Mouse (Mus musculus) kidney, postnatal 0 days (tissue): Measurements from ENCODE around the gene Ppfibp1. TPM values are rescaled to one million over a fixed set of nuclear protein-coding genes. Genes with fewer than 3 reads are reported as not detected.
A peak's percentile ranks its signal among the peaks of the same experiment; 100 is the strongest.

Source experiments
- ATAC-seq: fragments of 200-750 bp; cut with Nextera tagmentation; replicated peaks from 2 replicates; pipeline ENCODE4 v1.8.0; 2017; ENCODE audit warnings: low read depth, moderate number of reproducible peaks, moderate TSS enrichment, moderate library complexity; ENCODE audit not compliant: low FRiP score
- DNase-seq: peaks from one replicate; pipeline ENCODE4 v3.0.0-alpha.2; 2016; ENCODE audit warnings: low spot score
- H3K27ac ChIP-seq: fragments of 300-500 bp; sonication (generic); 2 replicates; pipeline ENCODE4 v1.5.1; 2014; ENCODE audit warnings: mild to moderate bottlenecking
- H3K27me3 ChIP-seq: fragments of 300-500 bp; sonication (generic); 2 replicates; pipeline ENCODE4 v1.6.1; 2014; ENCODE audit warnings: low read length, mixed read lengths; ENCODE audit not compliant: insufficient read depth
- H3K36me3 ChIP-seq: fragments of 300-500 bp; sonication (generic); 2 replicates; pipeline ENCODE4 v1.6.1; 2014; ENCODE audit warnings: low read length, mixed read lengths; ENCODE audit not compliant: insufficient read depth
- H3K4me1 ChIP-seq: fragments of 300-500 bp; sonication (generic); replicated peaks from 2 replicates; pipeline ENCODE4 v1.6.1; 2014; ENCODE audit warnings: antibody characterized with exemption, low read length, mixed read lengths; ENCODE audit not compliant: insufficient read depth
- H3K4me2 ChIP-seq: fragments of 300-500 bp; sonication (generic); 2 replicates; pipeline ENCODE4 v1.6.1; 2014; ENCODE audit warnings: mild to moderate bottlenecking, low read length, moderate library complexity, mixed read lengths
- H3K4me3 ChIP-seq: fragments of 300-500 bp; sonication (generic); replicated peaks from 2 replicates; pipeline ENCODE4 v1.5.1; 2014; ENCODE audit warnings: low read depth, low read length
- H3K9ac ChIP-seq: fragments of 300-500 bp; sonication (generic); 2 replicates; pipeline ENCODE4 v1.6.1; 2014; ENCODE audit warnings: low read depth, low read length
- H3K9me3 ChIP-seq: fragments of 300-500 bp; sonication (generic); replicated peaks from 2 replicates; pipeline ENCODE4 v1.6.1; 2016; ENCODE audit warnings: low read length, inconsistent platforms, mixed read lengths
- CTCF ChIP-seq: IDR thresholded peaks from 2 replicates; pipeline ENCODE4 v1.5.1; 2016; ENCODE audit warnings: antibody characterized with exemption, low read depth, mild to moderate bottlenecking, moderate library complexity
- WGBS: fragments of 180-500 bp; shearing (Covaris S2); extraction: QIAGEN DNeasy Blood & Tissue Kit; methylation state at CpG from one replicate; pipeline ENCODE4 v1.1.7; 2014; 5-methylcytosine and 5-hydroxymethylcytosine counted together
- polyA plus RNA-seq: library from polyadenylated mRNA; unstranded; fragments of >200 nt; fragmentation: Nextera tagmentation; extraction: Ambion mirVana; gene quantifications from 2 replicates; pipeline ENCODE4 v1.2.1, GENCODE M21; 2015

The Ppfibp1 gene
- polyA plus RNA-seq, 1 experiment from 2014 or later = 55.9 TPM

GRCm38 (mm10) chr6:147024761-147025160 lies 136.5 kb downstream of the Ppfibp1 start:
- 86% methylated on average over 3 of the region's 3 CpGs for WGBS
- ATAC-seq (no peak), DNase-seq (no peak)
- TF ChIP-seq CTCF = no peak
- no peak overlapping the region for H3K9ac ChIP-seq
- H3K9me3 ChIP-seq = no peaks in the 10 kb centered on the region
- H3K4me1 ChIP-seq = no peaks in the 10 kb centered on the region
- H3K27me3 ChIP-seq = no peaks in the 10 kb centered on the region
- peaks cover 52% of the 10 kb centered on the region for H3K36me3 ChIP-seq
- no peak overlapping the region for H3K27ac ChIP-seq
- H3K4me2 ChIP-seq = no peak overlapping the region
- H3K4me3 ChIP-seq = no peak overlapping the region

DNA sequence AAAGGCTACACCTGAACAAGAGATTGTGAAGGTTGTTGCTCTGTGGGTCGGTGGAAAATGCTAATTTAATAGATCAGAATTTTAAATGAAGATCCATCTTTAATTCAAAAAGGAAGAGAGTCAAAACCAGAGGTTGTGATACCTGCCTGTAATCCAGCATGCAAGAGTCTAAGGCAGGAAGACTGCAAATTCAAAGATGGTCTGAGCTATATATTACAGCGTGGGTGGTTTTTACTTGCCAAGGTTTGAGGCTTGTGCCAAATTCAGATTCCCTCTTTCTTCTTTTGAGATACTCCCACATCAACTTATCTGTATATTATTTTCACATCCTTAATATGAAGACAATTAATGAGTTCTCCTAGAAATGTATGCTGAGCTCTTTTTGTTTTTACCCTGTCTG lies 140.1 kb downstream of the Ppfibp1 start:
- 80% methylated on average over 2 of the region's 2 CpGs for WGBS
- no peak for ATAC-seq
- Histone ChIP-seq H3K27ac (no peak overlapping the region), H3K27me3 (no peaks in the 10 kb centered on the region), H3K4me2 (no peak overlapping the region), H3K36me3 (peaks cover 51% of the 10 kb centered on the region), H3K9ac (no peak overlapping the region), H3K4me3 (no peak overlapping the region), H3K9me3 (no peaks in the 10 kb centered on the region), H3K4me1 (no peaks in the 10 kb centered on the region)
- DNase-seq = no peak
- no peak for TF ChIP-seq CTCF

- Histone ChIP-seq H3K4me1 (no peaks in the 10 kb centered on the region), H3K9ac (no peak overlapping the region), H3K4me2 (no peak overlapping the region), H3K27ac (no peak overlapping the region), H3K4me3 (no peak overlapping the region), H3K36me3 (peaks cover 49% of the 10 kb centered on the region), H3K27me3 (no peaks in the 10 kb centered on the region), H3K9me3 (no peaks in the 10 kb centered on the region)
- ATAC-seq (no peak), DNase-seq (no peak)
- TF ChIP-seq CTCF = no peak
- 93% methylated on average over 9 of the region's 9 CpGs for WGBS
Measured at GRCm38 (mm10) chr6:147029591-147029990, 141.3 kb downstream of the Ppfibp1 start.

DNA sequence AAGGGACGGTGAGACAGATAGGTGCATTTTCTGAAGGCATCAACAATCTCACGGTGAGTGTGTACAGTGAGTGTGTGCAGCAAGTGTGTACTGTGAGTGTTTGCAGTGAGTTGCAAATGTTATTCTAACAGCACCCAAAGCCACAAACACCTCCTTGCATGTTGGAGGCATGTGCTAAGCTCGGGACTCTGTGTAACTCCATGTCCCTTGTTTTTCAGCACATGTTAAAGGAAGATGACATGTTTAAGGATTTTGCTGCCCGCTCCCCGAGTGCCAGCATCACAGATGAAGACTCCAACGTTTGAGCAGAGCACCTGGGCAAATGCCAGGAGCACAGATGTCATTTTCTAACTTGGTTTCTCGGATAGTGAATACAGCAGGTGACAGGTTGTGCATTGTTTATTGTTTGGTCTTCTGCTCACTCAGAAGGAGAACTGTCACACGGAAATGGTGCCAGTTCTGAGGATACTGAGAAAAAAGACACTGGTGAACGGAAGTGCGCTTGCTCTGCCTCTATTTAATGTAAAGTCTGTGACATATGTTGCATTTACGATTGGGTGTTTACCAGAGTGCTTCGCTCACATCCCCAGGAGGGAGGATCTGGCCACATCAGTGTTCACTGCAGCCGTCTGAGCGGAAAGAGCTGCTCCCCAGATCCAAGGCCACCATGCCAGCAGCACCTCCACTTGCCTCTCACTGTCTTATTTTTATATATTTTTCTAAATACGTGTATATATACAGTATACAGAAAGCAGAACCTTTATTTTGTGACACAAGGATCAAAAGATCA lies 142.0 kb downstream of the Ppfibp1 start:
- H3K4me2 ChIP-seq = no peak overlapping the region
- H3K36me3 ChIP-seq = peaks cover 49% of the 10 kb centered on the region
- H3K4me1 ChIP-seq = no peaks in the 10 kb centered on the region
- no peaks in the 10 kb centered on the region for H3K9me3 ChIP-seq
- H3K9ac ChIP-seq = no peak overlapping the region
- H3K4me3 ChIP-seq = no peak overlapping the region
- H3K27ac ChIP-seq = no peak overlapping the region
- TF ChIP-seq CTCF = no peak
- 91% methylated on average over 15 of the region's 15 CpGs for WGBS
- no peaks in the 10 kb centered on the region for H3K27me3 ChIP-seq
- ATAC-seq (no peak), DNase-seq (no peak)

- Histone ChIP-seq H3K4me3 (no peak within 1 kb of the TSS), H3K9ac (no peak within 1 kb of the TSS), H3K27ac (no peak within 1 kb of the TSS), H3K4me1 (no peaks in the 10 kb centered on the region), H3K27me3 (no peaks in the 10 kb centered on the region), H3K36me3 (peaks cover 39% of the 10 kb centered on the region), H3K4me2 (no peak within 1 kb of the TSS), H3K9me3 (no peaks in the 10 kb centered on the region)
- WGBS = 59% methylated on average over 13 of the region's 13 CpGs
- DNase-seq (no peak), ATAC-seq (no peak)
- no peak for TF ChIP-seq CTCF
Measured at GRCm38 (mm10) chr6:147032303-147032925, 144.1 kb downstream of the Ppfibp1 start, which contains the start of gene Rep15. TSS of gene Rep15 (plus strand) at chr6:147032584.

- H3K4me2 ChIP-seq = peak within 1 kb of the TSS; percentile 69
- H3K4me3 ChIP-seq = peak within 1 kb of the TSS; percentile 98
- peak within 1 kb of the TSS; percentile 94 for H3K9ac ChIP-seq
- TF ChIP-seq CTCF = peak; percentile 40; the same call in 1 of the 2 replicates
- H3K4me1 ChIP-seq = peaks cover 8% of the 10 kb centered on the region; the same call in 1 of the 2 replicates
- peak within 1 kb of the TSS; percentile 86 for H3K27ac ChIP-seq
- peak; percentile 96 for DNase-seq
- no peaks in the 10 kb centered on the region for H3K27me3 ChIP-seq
- H3K36me3 ChIP-seq = peaks cover 15% of the 10 kb centered on the region
- peak; percentile 98 for ATAC-seq
- H3K9me3 ChIP-seq = no peaks in the 10 kb centered on the region
- WGBS = 5% methylated on average over 66 of the region's 66 CpGs
Measured at GRCm38 (mm10) chr6:147042291-147043290, 154.3 kb downstream of the Ppfibp1 start, which contains the start of gene Mrps35. TSS of gene Mrps35 (plus strand) at chr6:147042764.
